Mouse (Mus musculus) liver, embryonic 16.5 days (tissue): ENCODE results near the gene Spata31d1b. TPM values are rescaled to one million over a fixed set of nuclear protein-coding genes. Genes with fewer than 3 reads are reported as not detected.
A peak's percentile ranks its signal among the peaks of the same experiment; 100 is the strongest.

Experiments used
- ATAC-seq: fragments of 200-750 bp; cut with Nextera tagmentation; 2 replicates; pipeline ENCODE4 v1.8.0; 2017; ENCODE audit warnings: low read depth, mild to moderate bottlenecking, moderate number of reproducible peaks, moderate library complexity
- H3K27ac ChIP-seq: fragments of 300-500 bp; sonication (generic); 2 replicates; pipeline ENCODE4 v1.5.1; 2014; ENCODE audit warnings: mild to moderate bottlenecking, low read length
- H3K27me3 ChIP-seq: fragments of 300-500 bp; sonication (generic); 2 replicates; pipeline ENCODE4 v1.6.1; 2014; ENCODE audit warnings: low read depth, low read length, mixed read lengths; ENCODE audit not compliant: control insufficient read depth, insufficient read depth
- H3K36me3 ChIP-seq: fragments of 300-500 bp; sonication (generic); 2 replicates; pipeline ENCODE4 v1.6.1; 2014; ENCODE audit warnings: mild to moderate bottlenecking; ENCODE audit not compliant: control insufficient read depth, insufficient read depth
- H3K4me1 ChIP-seq: fragments of 300-500 bp; sonication (generic); 2 replicates; pipeline ENCODE4 v1.6.1; 2014; ENCODE audit warnings: low read depth, low read length, mixed read lengths; ENCODE audit not compliant: control insufficient read depth
- H3K4me2 ChIP-seq: fragments of 300-500 bp; sonication (generic); 2 replicates; pipeline ENCODE4 v1.6.1; 2014; ENCODE audit warnings: low read depth, low read length, mixed read lengths
- H3K4me3 ChIP-seq: fragments of 300-500 bp; sonication (generic); 2 replicates; pipeline ENCODE4 v1.5.1; 2014; ENCODE audit warnings: low read depth, mild to moderate bottlenecking, low read length
- H3K9ac ChIP-seq: fragments of 300-500 bp; sonication (generic); 2 replicates; pipeline ENCODE4 v1.6.1; 2014; ENCODE audit warnings: low read depth, low read length
- H3K9me3 ChIP-seq: fragments of 300-500 bp; sonication (generic); replicated peaks from 2 replicates; pipeline ENCODE4 v1.6.1; 2016; ENCODE audit warnings: low read length; ENCODE audit not compliant: control insufficient read depth
- WGBS: fragments of 180-500 bp; shearing (Covaris S2); extraction: QIAGEN DNeasy Blood & Tissue Kit; methylation state at CpG from one replicate; pipeline ENCODE4 v1.1.7; 2014; ENCODE audit not compliant: insufficient replicate concordance; 5-methylcytosine and 5-hydroxymethylcytosine counted together
- polyA plus RNA-seq: library from polyadenylated mRNA; unstranded; fragments of >200 nt; fragmentation: Nextera tagmentation; extraction: Ambion mirVana; gene quantifications from 2 replicates; pipeline ENCODE4 v1.2.1, GENCODE M21; 2015

The Spata31d1b gene
- polyA plus RNA-seq, 1 experiment from 2014 or later: not detected

DNA sequence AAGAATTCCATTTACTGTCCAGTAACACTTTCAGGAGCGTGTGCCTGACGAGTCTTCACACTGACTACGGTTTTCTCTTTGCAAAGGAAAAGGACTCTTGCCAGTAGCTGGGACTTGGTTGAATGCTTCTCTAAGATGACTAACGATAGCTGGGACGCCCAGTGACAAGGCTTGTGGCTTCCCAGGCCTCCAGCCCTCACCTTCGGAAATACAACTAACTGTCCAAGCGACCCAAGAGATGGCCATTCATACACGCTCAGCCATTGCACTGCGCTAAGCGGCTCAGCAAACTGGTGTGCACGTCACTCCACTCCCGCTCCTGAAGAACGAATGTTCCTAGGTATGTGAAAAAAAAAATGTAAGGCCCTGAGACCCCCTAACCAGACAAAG, 37.3 kb upstream of the Spata31d1b start:
- Histone ChIP-seq H3K9me3 (no peaks in the 10 kb centered on the region), H3K27me3 (no peaks in the 10 kb centered on the region), H3K27ac (peak overlapping the region; percentile 87), H3K4me3 (peak overlapping the region; percentile 79), H3K4me1 (peaks cover 39% of the 10 kb centered on the region), H3K4me2 (peak overlapping the region; percentile 75), H3K9ac (peak overlapping the region; percentile 92), H3K36me3 (no peaks in the 10 kb centered on the region)
- WGBS: under 1% methylated on average over 13 of the region's 13 CpGs
- ATAC-seq: no peak

DNA sequence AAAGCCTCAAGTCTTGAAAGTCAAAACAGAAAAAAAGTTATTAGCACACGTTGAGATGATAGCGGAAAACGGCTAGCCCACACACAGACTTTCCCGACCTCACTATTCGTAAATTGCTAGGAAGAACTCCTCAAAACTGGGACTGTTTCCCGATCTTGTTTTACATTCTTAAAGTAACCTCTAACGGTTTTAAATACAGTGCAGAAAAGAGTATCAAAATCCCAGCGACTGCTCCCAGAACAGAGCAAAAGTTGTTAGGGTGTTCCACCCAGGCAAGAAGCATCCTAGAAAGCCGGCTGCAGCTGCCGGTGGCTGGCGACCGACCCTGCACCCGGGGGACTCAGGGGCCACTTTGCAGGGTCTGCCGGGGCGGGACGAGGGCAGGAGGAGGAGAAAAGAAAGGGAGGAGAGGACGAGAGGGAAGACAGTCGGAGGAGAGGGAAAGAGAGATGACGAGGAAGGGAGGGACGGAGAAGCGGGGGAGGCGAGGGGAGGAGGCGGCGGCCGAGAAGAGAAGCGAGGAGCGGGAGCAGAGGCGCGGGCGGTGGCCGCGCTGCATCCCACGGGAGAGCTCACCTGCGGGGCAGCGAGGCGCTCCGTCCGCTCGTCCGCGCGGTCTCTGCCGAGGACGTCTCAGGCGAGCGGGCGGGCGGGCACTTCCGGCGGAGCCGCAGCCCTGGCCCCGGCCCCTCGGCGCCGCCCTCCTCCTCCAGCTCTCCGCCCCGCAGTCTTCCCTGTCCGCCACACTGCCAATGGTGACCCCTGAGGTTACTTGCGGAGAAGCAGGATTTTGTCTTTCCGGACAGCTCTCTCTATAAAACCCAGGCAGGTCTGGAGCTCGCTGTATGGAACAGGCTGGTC, 36.7 kb upstream of the Spata31d1b start, which contains the start of gene Golm1:
Gene Golm1 (minus strand): TSS at position 661 of the 861 bp plus-strand sequence.
- Histone ChIP-seq H3K27me3 (no peaks in the 10 kb centered on the region), H3K4me2 (peak within 1 kb of the TSS; percentile 75), H3K9me3 (no peaks in the 10 kb centered on the region), H3K4me3 (peak within 1 kb of the TSS; percentile 79), H3K4me1 (peaks cover 41% of the 10 kb centered on the region), H3K27ac (peak within 1 kb of the TSS; percentile 87), H3K36me3 (no peaks in the 10 kb centered on the region), H3K9ac (peak within 1 kb of the TSS; percentile 92)
- peak; percentile 91 for ATAC-seq
- 1% methylated on average over 39 of the region's 61 CpGs for whole genome bisulfite sequencing

GRCm38 (mm10) chr13:59676316-59677229, 35.5 kb upstream of the Spata31d1b start:
- Histone ChIP-seq H3K27me3 (no peaks in the 10 kb centered on the region), H3K4me1 (peaks cover 41% of the 10 kb centered on the region), H3K27ac (no peak overlapping the region), H3K9me3 (no peaks in the 10 kb centered on the region), H3K36me3 (no peaks in the 10 kb centered on the region), H3K4me3 (no peak overlapping the region; the same call in 1 of the 2 replicates), H3K4me2 (no peak overlapping the region), H3K9ac (no peak overlapping the region)
- no peak for ATAC-seq
- WGBS: 52% methylated on average over 12 of the region's 12 CpGs

- Histone ChIP-seq H3K36me3 (no peaks in the 10 kb centered on the region), H3K4me3 (no peak overlapping the region), H3K27ac (no peak overlapping the region), H3K9ac (no peak overlapping the region), H3K9me3 (no peaks in the 10 kb centered on the region), H3K27me3 (no peaks in the 10 kb centered on the region), H3K4me1 (peaks cover 28% of the 10 kb centered on the region), H3K4me2 (no peak overlapping the region)
- 52% methylated on average over 4 of the region's 4 CpGs for WGBS
- ATAC-seq: no peak
Measured at GRCm38 (mm10) chr13:59679306-59679705, 32.8 kb upstream of the Spata31d1b start.

- no peak overlapping the region for H3K27ac ChIP-seq
- 25% methylated on average over 4 of the region's 4 CpGs for WGBS
Measured at GRCm38 (mm10) chr13:59679908-59680307, 32.2 kb upstream of the Spata31d1b start.

GRCm38 (mm10) chr13:59682629-59683028, 29.5 kb upstream of the Spata31d1b start:
- peak; percentile 45 for ATAC-seq

More at GRCm38 (mm10) chr13:59679908-59680307, 32.2 kb upstream of the Spata31d1b start:
- no peak for ATAC-seq
- H3K9ac ChIP-seq: no peak overlapping the region
- no peak overlapping the region for H3K4me2 ChIP-seq
- peaks cover 26% of the 10 kb centered on the region for H3K4me1 ChIP-seq
- H3K36me3 ChIP-seq: no peaks in the 10 kb centered on the region
- no peak overlapping the region for H3K4me3 ChIP-seq
- H3K9me3 ChIP-seq: no peaks in the 10 kb centered on the region
- no peaks in the 10 kb centered on the region for H3K27me3 ChIP-seq

GRCm38 (mm10) chr13:59685236-59685635, 26.8 kb upstream of the Spata31d1b start:
- H3K27me3 ChIP-seq: no peaks in the 10 kb centered on the region
- H3K4me2 ChIP-seq: no peak overlapping the region
- no peak overlapping the region for H3K9ac ChIP-seq
- no peaks in the 10 kb centered on the region for H3K36me3 ChIP-seq
- H3K4me1 ChIP-seq: peaks cover 6% of the 10 kb centered on the region
- H3K27ac ChIP-seq: no peak overlapping the region
- 76% methylated on average over 3 of the region's 3 CpGs for WGBS
- H3K9me3 ChIP-seq: no peaks in the 10 kb centered on the region
- no peak for ATAC-seq
- no peak overlapping the region for H3K4me3 ChIP-seq

More at GRCm38 (mm10) chr13:59682629-59683028, 29.5 kb upstream of the Spata31d1b start:
- no peaks in the 10 kb centered on the region for H3K27me3 ChIP-seq
- no peaks in the 10 kb centered on the region for H3K9me3 ChIP-seq
- no peak overlapping the region for H3K4me2 ChIP-seq
- H3K27ac ChIP-seq: no peak overlapping the region
- no peaks in the 10 kb centered on the region for H3K36me3 ChIP-seq
- peaks cover 19% of the 10 kb centered on the region for H3K4me1 ChIP-seq
- H3K4me3 ChIP-seq: no peak overlapping the region
- no peak overlapping the region for H3K9ac ChIP-seq
- 10% methylated on average over 7 of the region's 7 CpGs for WGBS

- Histone ChIP-seq H3K4me3 (no peak overlapping the region), H3K9me3 (no peaks in the 10 kb centered on the region), H3K36me3 (no peaks in the 10 kb centered on the region), H3K27ac (no peak overlapping the region), H3K9ac (no peak overlapping the region), H3K27me3 (no peaks in the 10 kb centered on the region), H3K4me1 (no peaks in the 10 kb centered on the region), H3K4me2 (no peak overlapping the region)
- WGBS: 59% methylated on average over 13 of the region's 13 CpGs
- ATAC-seq: no peak
Measured at GRCm38 (mm10) chr13:59688338-59688770, 23.7 kb upstream of the Spata31d1b start.
